15 mouse cellular contexts compared by ENCODE assay signal in the genomic region with DNA sequence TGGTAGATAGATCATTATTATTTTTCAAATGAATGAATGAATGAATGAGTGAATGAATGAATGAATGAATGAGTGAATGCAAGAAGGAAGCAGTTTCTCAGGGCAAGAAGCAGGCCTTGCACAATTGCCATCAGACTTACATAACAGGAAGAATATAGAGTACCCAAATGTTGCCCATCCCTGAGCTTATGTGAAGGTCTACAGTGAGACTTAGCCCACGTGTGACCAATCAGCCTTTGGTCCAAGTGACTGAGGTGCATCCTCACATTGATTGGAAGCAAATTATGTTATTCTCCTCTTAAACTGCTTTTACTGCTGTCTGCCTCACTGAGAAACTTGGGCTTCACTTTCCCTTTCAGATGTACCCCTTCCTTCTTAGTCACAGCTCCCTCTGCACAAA.
"Had no signal": no experiment of that assay in that cellular context is flagged by ENCODE, and none has a peak within 500 bp of the region (broad histone marks: within the 10 kb centered on the region; RNA-seq: fewer than 3 reads in every experiment).

No protein-coding gene starts in this region.

- H3K27me3 ChIP-seq: limb, embryonic 13.5 days; midbrain, embryonic 13.5 days had no signal

- ATAC-seq: liver, embryonic 12.5 days; midbrain, embryonic 13.5 days had no signal

- H3K4me3 ChIP-seq: limb, embryonic 10.5 days; limb, embryonic 13.5 days; liver, embryonic 12.5 days; liver, embryonic 15.5 days; midbrain, embryonic 13.5 days had no signal

- H3K36me3 ChIP-seq: limb, embryonic 10.5 days; limb, embryonic 13.5 days; liver, embryonic 12.5 days; liver, embryonic 15.5 days; midbrain, embryonic 13.5 days had no signal

- H3K9ac ChIP-seq: limb, embryonic 13.5 days; liver, embryonic 12.5 days; liver, embryonic 15.5 days; midbrain, embryonic 13.5 days had no signal

- DNase-seq: kidney, adult 18-20 months; kidney, adult 9 months; kidney, postnatal 25 days; liver; lung, adult 2 months; lung, postnatal 14 days; lung, postnatal 4 days; thymus, adult 18-20 months; thymus, postnatal 36 days had no signal

- H3K4me2 ChIP-seq: limb, embryonic 13.5 days; liver, embryonic 12.5 days; liver, embryonic 15.5 days; midbrain, embryonic 13.5 days had no signal

- H3K27ac ChIP-seq: kidney, postnatal 0 days; limb, embryonic 10.5 days; limb, embryonic 13.5 days; liver, embryonic 12.5 days; liver, embryonic 15.5 days; midbrain, embryonic 13.5 days had no signal

- H3K9me3 ChIP-seq: limb, embryonic 10.5 days; limb, embryonic 13.5 days; liver, embryonic 12.5 days; liver, embryonic 15.5 days; midbrain, embryonic 13.5 days had no signal
